ENCODE assay signal across 8 mouse cellular contexts in genomic region chr7:27725566-27726538, GRCm38 (mm10). TPM values are rescaled to one million over a fixed set of nuclear protein-coding genes. Genes with fewer than 3 reads are reported as not detected.
DNase-seq lines count a peak whose midpoint lies in the region; ATAC-seq and TF ChIP-seq lines count a peak whose summit lies in the region.

No protein-coding gene starts in this region.

- peak; percentile 82 for TF ChIP-seq CTCF in layer of hippocampus, adult 2 months (conservative IDR thresholded peaks at IDR 0.05)
- peak; percentile 73 for TF ChIP-seq CTCF in hindbrain, postnatal 0 days (IDR thresholded peaks at IDR 0.05; ENCODE audit: low read depth)
- TF ChIP-seq CTCF in midbrain, postnatal 0 days (IDR thresholded peaks at IDR 0.05): peak; percentile 82

- H3K27ac ChIP-seq in layer of hippocampus, adult 2 months: peak overlapping the region; percentile 12; the same call in 1 of the 2 replicates
- 0 out of 2 replicates have a peak overlapping the region, but pooled peaks have one; percentile 6 for H3K27ac ChIP-seq in embryonic facial prominence, embryonic 14.5 days (replicated peaks; ENCODE audit: low read depth, low read length)
- peak overlapping the region; percentile 37; the same call in 1 of the 2 replicates for H3K27ac ChIP-seq in hindbrain, postnatal 0 days
- no peak overlapping the region for H3K27ac ChIP-seq in limb, embryonic 11.5 days (replicated peaks; ENCODE audit: low read depth, low read length)
- H3K27ac ChIP-seq in midbrain, postnatal 0 days (ENCODE audit: low read depth, low read length): peak overlapping the region; percentile 68

- 45% methylated on average over 12 of the region's 12 CpGs for WGBS in embryonic facial prominence, embryonic 14.5 days
- 45% methylated on average over 12 of the region's 12 CpGs for WGBS in hindbrain, postnatal 0 days
- 52% methylated on average over 12 of the region's 12 CpGs for WGBS in limb, embryonic 11.5 days
- WGBS in midbrain, postnatal 0 days: 39% methylated on average over 12 of the region's 12 CpGs

- ATAC-seq in embryonic facial prominence, embryonic 14.5 days (ENCODE audit: low read depth): peak; percentile 86
- ATAC-seq in hindbrain, postnatal 0 days: peak; percentile 89
- 0 out of 2 replicates have a peak, but pooled peaks have one; percentile 78 for ATAC-seq in limb, embryonic 11.5 days (ENCODE audit: insufficient number of reproducible peaks, low FRiP score, low TSS enrichment, low read depth)
- ATAC-seq in midbrain, postnatal 0 days (ENCODE audit: low FRiP score): peak; percentile 84

- no peak overlapping the region for H3K4me2 ChIP-seq in embryonic facial prominence, embryonic 14.5 days (ENCODE audit: low read depth, low read length)
- no peak overlapping the region for H3K4me2 ChIP-seq in hindbrain, postnatal 0 days (ENCODE audit: low read depth, low read length)
- no peak overlapping the region for H3K4me2 ChIP-seq in limb, embryonic 11.5 days (ENCODE audit: low read depth, severe bottlenecking)
- no peak overlapping the region; the same call in 1 of the 2 replicates for H3K4me2 ChIP-seq in midbrain, postnatal 0 days (ENCODE audit: low read depth, low read length, poor library complexity, severe bottlenecking)

- H3K4me1 ChIP-seq in embryonic facial prominence, embryonic 14.5 days (ENCODE audit: control insufficient read depth, insufficient read depth, low read length): no peaks in the 10 kb centered on the region
- no peaks in the 10 kb centered on the region for H3K4me1 ChIP-seq in hindbrain, postnatal 0 days (ENCODE audit: insufficient read depth, low read length)
- H3K4me1 ChIP-seq in limb, embryonic 11.5 days (ENCODE audit: control insufficient read depth, insufficient read depth, low read length): no peaks in the 10 kb centered on the region
- no peaks in the 10 kb centered on the region for H3K4me1 ChIP-seq in midbrain, postnatal 0 days (ENCODE audit: insufficient read depth, low read length)

- no peaks in the 10 kb centered on the region for H3K9me3 ChIP-seq in embryonic facial prominence, embryonic 14.5 days (ENCODE audit: control insufficient read depth, low read length)
- no peaks in the 10 kb centered on the region for H3K9me3 ChIP-seq in hindbrain, postnatal 0 days (ENCODE audit: low read length)
- H3K9me3 ChIP-seq in limb, embryonic 11.5 days (ENCODE audit: control insufficient read depth, low read length): no peaks in the 10 kb centered on the region
- no peaks in the 10 kb centered on the region for H3K9me3 ChIP-seq in midbrain, postnatal 0 days (ENCODE audit: low read length)

- H3K36me3 ChIP-seq in embryonic facial prominence, embryonic 14.5 days (ENCODE audit: control insufficient read depth, insufficient read depth, low read length): no peaks in the 10 kb centered on the region
- no peaks in the 10 kb centered on the region for H3K36me3 ChIP-seq in hindbrain, postnatal 0 days (ENCODE audit: insufficient read depth, low read length)
- H3K36me3 ChIP-seq in limb, embryonic 11.5 days (ENCODE audit: control insufficient read depth, insufficient read depth, low read length): no peaks in the 10 kb centered on the region
- H3K36me3 ChIP-seq in midbrain, postnatal 0 days (ENCODE audit: insufficient read depth, low read length): no peaks in the 10 kb centered on the region

- H3K9ac ChIP-seq in embryonic facial prominence, embryonic 14.5 days (ENCODE audit: low read depth, low read length): 0 out of 2 replicates have a peak overlapping the region, but pooled peaks have one; percentile 25
- H3K9ac ChIP-seq in hindbrain, postnatal 0 days (replicated peaks; ENCODE audit: low read length): no peak overlapping the region
- H3K9ac ChIP-seq in limb, embryonic 11.5 days (ENCODE audit: low read length): no peak overlapping the region
- H3K9ac ChIP-seq in midbrain, postnatal 0 days (replicated peaks; ENCODE audit: low read length, poor library complexity, severe bottlenecking): 0 out of 2 replicates have a peak overlapping the region, but pooled peaks have one; percentile 42

- no peak overlapping the region for H3K4me3 ChIP-seq in layer of hippocampus, adult 2 months
- H3K4me3 ChIP-seq in embryonic facial prominence, embryonic 14.5 days (ENCODE audit: low read depth, low read length): no peak overlapping the region
- no peak overlapping the region for H3K4me3 ChIP-seq in hindbrain, postnatal 0 days (ENCODE audit: low read length)
- no peak overlapping the region for H3K4me3 ChIP-seq in limb, embryonic 11.5 days (ENCODE audit: low read depth, low read length)
- H3K4me3 ChIP-seq in midbrain, postnatal 0 days (ENCODE audit: low read depth, low read length): no peak overlapping the region

- DNase-seq in layer of hippocampus, adult 2 months (ENCODE audit: low spot score in 2 of 2): peak; percentile 35 to 58
- no peak for DNase-seq in layer of hippocampus, adult 9-10 months (ENCODE audit: low spot score)
- DNase-seq in adrenal gland, postnatal 36 days: peak; percentile 22 to 34
- peak; percentile 75 for DNase-seq in embryonic facial prominence, embryonic 14.5 days (ENCODE audit: low spot score)
- DNase-seq in hindbrain, postnatal 0 days (ENCODE audit: low spot score): peak; percentile 84
- DNase-seq in limb, embryonic 11.5 days (ENCODE audit: low spot score): peak; percentile 65
- DNase-seq in midbrain, postnatal 0 days (ENCODE audit: low spot score): peak; percentile 86
- DNase-seq in thymus, postnatal 14 days: peak; percentile 49

- H3K27me3 ChIP-seq in embryonic facial prominence, embryonic 14.5 days (replicated peaks; ENCODE audit: control insufficient read depth, insufficient read depth, low read length): no peaks in the 10 kb centered on the region
- H3K27me3 ChIP-seq in hindbrain, postnatal 0 days (ENCODE audit: insufficient read depth, low read length): no peaks in the 10 kb centered on the region
- H3K27me3 ChIP-seq in limb, embryonic 11.5 days (ENCODE audit: control insufficient read depth, insufficient read depth, low read length): no peaks in the 10 kb centered on the region
- H3K27me3 ChIP-seq in midbrain, postnatal 0 days (ENCODE audit: insufficient read depth, low read length): no peaks in the 10 kb centered on the region

RNA-seq across cellular contexts. Expression of gene Zfp60, which starts 5.3 kb away (rescaled TPM):
- 10 to 100 TPM; 37.5 to 38.6 TPM for total RNA-seq in layer of hippocampus, adult 2 months (2021)
- total RNA-seq in adrenal gland, postnatal 36 days (2021): 10 to 100 TPM; 13.2 to 14.5 TPM
- 30.4 and 33.5 TPM in 2 replicates for polyA plus RNA-seq in embryonic facial prominence, embryonic 14.5 days (2014; fragmentation: Nextera tagmentation; extraction: Ambion mirVana)
- 24.3 and 25.3 TPM in 2 replicates for total RNA-seq in hindbrain, postnatal 0 days (2014; rRNA removed)
- polyA plus RNA-seq in hindbrain, postnatal 0 days (2015; fragmentation: Nextera tagmentation; extraction: Ambion mirVana): 35.1 and 36.0 TPM in 2 replicates
- 45.6 and 49.9 TPM in 2 replicates for polyA plus RNA-seq in limb, embryonic 11.5 days (2014; fragmentation: Nextera tagmentation; extraction: Ambion mirVana)
- total RNA-seq in midbrain, postnatal 0 days (2014; rRNA removed): 32.1 and 38.6 TPM in 2 replicates
- polyA plus RNA-seq in midbrain, postnatal 0 days (2015; fragmentation: Nextera tagmentation; extraction: Ambion mirVana): 38.1 and 40.9 TPM in 2 replicates

RNA-seq across cellular contexts. Expression of gene Zfp607b, which starts 36.7 kb away (rescaled TPM):
- 10 to 100 TPM in 1 of 2 experiments, 1 to 10 TPM in 1; 10.0 TPM for total RNA-seq in layer of hippocampus, adult 2 months (2021)
- 1 to 10 TPM; 1.2 to 2.3 TPM for total RNA-seq in adrenal gland, postnatal 36 days (2021)
- 3.2 and 3.4 TPM in 2 replicates for polyA plus RNA-seq in embryonic facial prominence, embryonic 14.5 days (2014; fragmentation: Nextera tagmentation; extraction: Ambion mirVana)
- 3.5 and 5.6 TPM in 2 replicates for total RNA-seq in hindbrain, postnatal 0 days (2014; rRNA removed)
- 8.5 and 8.9 TPM in 2 replicates for polyA plus RNA-seq in hindbrain, postnatal 0 days (2015; fragmentation: Nextera tagmentation; extraction: Ambion mirVana)
- 2.8 and 3.1 TPM in 2 replicates for polyA plus RNA-seq in limb, embryonic 11.5 days (2014; fragmentation: Nextera tagmentation; extraction: Ambion mirVana)
- 6.5 and 10.4 TPM in 2 replicates for total RNA-seq in midbrain, postnatal 0 days (2014; rRNA removed)
- polyA plus RNA-seq in midbrain, postnatal 0 days (2015; fragmentation: Nextera tagmentation; extraction: Ambion mirVana): 9.2 and 9.5 TPM in 2 replicates

RNA-seq across cellular contexts. Expression of gene Map3k10, which starts 51.5 kb away (rescaled TPM):
- 100 to 1,000 TPM; 180 TPM for total RNA-seq in layer of hippocampus, adult 2 months (2021)
- total RNA-seq in adrenal gland, postnatal 36 days (2021): 10 to 100 TPM; 29.6 to 32.0 TPM
- polyA plus RNA-seq in embryonic facial prominence, embryonic 14.5 days (2014; fragmentation: Nextera tagmentation; extraction: Ambion mirVana): 7.2 and 8.0 TPM in 2 replicates
- 141 and 162 TPM in 2 replicates for total RNA-seq in hindbrain, postnatal 0 days (2014; rRNA removed)
- 21.4 and 22.9 TPM in 2 replicates for polyA plus RNA-seq in hindbrain, postnatal 0 days (2015; fragmentation: Nextera tagmentation; extraction: Ambion mirVana)
- 6.8 and 8.6 TPM in 2 replicates for polyA plus RNA-seq in limb, embryonic 11.5 days (2014; fragmentation: Nextera tagmentation; extraction: Ambion mirVana)
- 150 and 165 TPM in 2 replicates for total RNA-seq in midbrain, postnatal 0 days (2014; rRNA removed)
- 24.4 and 24.5 TPM in 2 replicates for polyA plus RNA-seq in midbrain, postnatal 0 days (2015; fragmentation: Nextera tagmentation; extraction: Ambion mirVana)

Comparison
In these comparisons a context has a peak if more than half of its experiments do, and no peak if none do; other contexts are left out.
1. H3K9ac ChIP-seq: peak in embryonic facial prominence, embryonic 14.5 days (single experiment) and midbrain, postnatal 0 days (single experiment); none in hindbrain, postnatal 0 days (single experiment) and limb, embryonic 11.5 days (single experiment).
2. Peak in every context shown above with its lines, with median percentiles within 50 percentile points of each other: CTCF ChIP-seq and ATAC-seq.